Mouse (Mus musculus) hindbrain, embryonic 11.5 days (tissue): ENCODE measurements around the gene Rbm33. TPM values are rescaled to one million over a fixed set of nuclear protein-coding genes. Genes with fewer than 3 reads are reported as not detected.

Experiments
- ATAC-seq: fragments of 200-750 bp; cut with Nextera tagmentation; 2 replicates; pipeline ENCODE4 v1.8.0; 2017; ENCODE audit warnings: mild to moderate bottlenecking, moderate TSS enrichment, moderate library complexity; ENCODE audit not compliant: low FRiP score
- DNase-seq: peaks from one replicate; pipeline ENCODE4 v3.0.0-alpha.2; 2015; ENCODE audit warnings: low spot score
- H3K27ac ChIP-seq: fragments of 300-500 bp; sonication (generic); 2 replicates; pipeline ENCODE4 v1.5.1; 2014; ENCODE audit warnings: mild to moderate bottlenecking, low read depth, low read length
- H3K27me3 ChIP-seq: fragments of 300-500 bp; sonication (generic); 2 replicates; pipeline ENCODE4 v1.6.1; 2014; ENCODE audit warnings: mild to moderate bottlenecking, low read length, moderate library complexity, mixed read lengths; ENCODE audit not compliant: control insufficient read depth, insufficient read depth
- H3K36me3 ChIP-seq: fragments of 300-500 bp; sonication (generic); 2 replicates; pipeline ENCODE4 v1.6.1; 2014; ENCODE audit warnings: mild to moderate bottlenecking, low read length, moderate library complexity, mixed read lengths; ENCODE audit not compliant: control insufficient read depth, insufficient read depth
- H3K4me1 ChIP-seq: fragments of 300-500 bp; sonication (generic); replicated peaks from 2 replicates; pipeline ENCODE4 v1.6.1; 2014; ENCODE audit warnings: low read length, mixed read lengths; ENCODE audit not compliant: control insufficient read depth, insufficient read depth
- H3K4me2 ChIP-seq: fragments of 300-500 bp; sonication (generic); replicated peaks from 2 replicates; pipeline ENCODE4 v1.6.1; 2014; ENCODE audit warnings: mild to moderate bottlenecking, low read depth, low read length
- H3K4me3 ChIP-seq: fragments of 300-500 bp; sonication (generic); 2 replicates; pipeline ENCODE4 v1.5.1; 2014; ENCODE audit warnings: low read depth, low read length
- H3K9ac ChIP-seq: fragments of 300-500 bp; sonication (generic); 2 replicates; pipeline ENCODE4 v1.6.1; 2014; ENCODE audit warnings: low read depth, low read length
- H3K9me3 ChIP-seq: fragments of 300-500 bp; sonication (generic); 2 replicates; pipeline ENCODE4 v1.6.1; 2016; ENCODE audit warnings: low read length; ENCODE audit not compliant: control insufficient read depth
- WGBS: fragments of 180-500 bp; shearing (Covaris S2); extraction: QIAGEN DNeasy Blood & Tissue Kit; methylation state at CpG from one replicate; pipeline ENCODE4 v1.1.7; 2014; 5-methylcytosine and 5-hydroxymethylcytosine counted together
- polyA plus RNA-seq: library from polyadenylated mRNA; unstranded; fragments of >200 nt; fragmentation: Nextera tagmentation; extraction: Ambion mirVana; gene quantifications from 2 replicates; pipeline ENCODE4 v1.2.1, GENCODE M21; 2014

The Rbm33 gene
- polyA plus RNA-seq, 1 experiment from 2014 or later: 32.8 TPM

- peaks cover 84% of the 10 kb centered on the region for H3K27me3 ChIP-seq
- no peaks in the 10 kb centered on the region for H3K36me3 ChIP-seq
- no peak overlapping the region for H3K27ac ChIP-seq
- H3K9me3 ChIP-seq: no peaks in the 10 kb centered on the region
- ATAC-seq (peak; percentile 28; the same call in 1 of the 2 replicates), DNase-seq (peak; percentile 58)
- H3K9ac ChIP-seq: no peak overlapping the region
- WGBS: under 1% methylated on average over 25 of the region's 27 CpGs
- H3K4me2 ChIP-seq: peak overlapping the region; percentile 60
- H3K4me1 ChIP-seq: peaks cover 25% of the 10 kb centered on the region
- peak overlapping the region; percentile 32; the same call in 1 of the 2 replicates for H3K4me3 ChIP-seq
Measured at GRCm38 (mm10) chr5:28458821-28459240, 141.9 kb downstream of the Rbm33 start.

- Histone ChIP-seq H3K27ac (peak overlapping the region; percentile 62), H3K4me1 (peaks cover 28% of the 10 kb centered on the region), H3K27me3 (peaks cover 89% of the 10 kb centered on the region), H3K9me3 (no peaks in the 10 kb centered on the region), H3K4me2 (peak overlapping the region; percentile 29), H3K4me3 (0 out of 2 replicates have a peak overlapping the region, but pooled peaks have one; percentile 32), H3K9ac (peak overlapping the region; percentile 15; the same call in 1 of the 2 replicates), H3K36me3 (no peaks in the 10 kb centered on the region)
- under 1% methylated on average over 41 of the region's 41 CpGs for WGBS
- ATAC-seq (peak; percentile 58), DNase-seq (peak; percentile 79)
Measured at GRCm38 (mm10) chr5:28459456-28460225, 142.7 kb downstream of the Rbm33 start.

GRCm38 (mm10) chr5:28460556-28461350 is 143.8 kb downstream of the Rbm33 start:
- Histone ChIP-seq H3K27ac (peak overlapping the region; percentile 62; the same call in 1 of the 2 replicates), H3K4me1 (peaks cover 28% of the 10 kb centered on the region), H3K9ac (no peak overlapping the region), H3K9me3 (no peaks in the 10 kb centered on the region), H3K36me3 (no peaks in the 10 kb centered on the region), H3K27me3 (peaks cover 96% of the 10 kb centered on the region), H3K4me3 (no peak overlapping the region), H3K4me2 (peak overlapping the region; percentile 29)
- DNase-seq: peak; percentile 46
- 0% methylated on average over 17 of the region's 17 CpGs for WGBS
- no peak for ATAC-seq

DNA sequence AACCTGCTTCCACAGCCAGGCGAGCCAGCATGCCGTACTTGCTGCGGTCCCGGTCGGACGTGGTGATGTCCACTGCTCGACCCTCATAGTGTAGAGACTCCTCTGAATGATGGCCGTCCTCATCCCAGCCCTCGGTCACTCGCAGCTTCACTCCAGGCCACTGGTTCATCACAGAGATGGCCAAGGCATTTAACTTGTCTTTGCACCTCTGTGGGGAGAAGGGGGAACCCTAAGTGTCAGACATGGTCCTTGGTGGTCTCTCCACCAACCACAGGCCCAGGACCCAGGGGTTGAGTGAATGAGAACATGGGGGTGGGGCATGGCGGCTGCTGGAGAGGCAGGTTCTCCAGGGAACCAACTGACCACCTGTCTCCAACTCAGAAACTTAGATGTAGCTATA is 144.5 kb downstream of the Rbm33 start:
- H3K4me1 ChIP-seq: peaks cover 28% of the 10 kb centered on the region
- H3K9ac ChIP-seq: no peak overlapping the region
- no peaks in the 10 kb centered on the region for H3K36me3 ChIP-seq
- WGBS: 5% methylated on average over 11 of the region's 11 CpGs
- H3K27ac ChIP-seq: no peak overlapping the region
- 0 out of 2 replicates have a peak overlapping the region, but pooled peaks have one; percentile 5 for H3K4me2 ChIP-seq
- no peaks in the 10 kb centered on the region for H3K9me3 ChIP-seq
- no peak overlapping the region for H3K4me3 ChIP-seq
- DNase-seq (no peak), ATAC-seq (no peak)
- H3K27me3 ChIP-seq: peaks cover 96% of the 10 kb centered on the region

DNA sequence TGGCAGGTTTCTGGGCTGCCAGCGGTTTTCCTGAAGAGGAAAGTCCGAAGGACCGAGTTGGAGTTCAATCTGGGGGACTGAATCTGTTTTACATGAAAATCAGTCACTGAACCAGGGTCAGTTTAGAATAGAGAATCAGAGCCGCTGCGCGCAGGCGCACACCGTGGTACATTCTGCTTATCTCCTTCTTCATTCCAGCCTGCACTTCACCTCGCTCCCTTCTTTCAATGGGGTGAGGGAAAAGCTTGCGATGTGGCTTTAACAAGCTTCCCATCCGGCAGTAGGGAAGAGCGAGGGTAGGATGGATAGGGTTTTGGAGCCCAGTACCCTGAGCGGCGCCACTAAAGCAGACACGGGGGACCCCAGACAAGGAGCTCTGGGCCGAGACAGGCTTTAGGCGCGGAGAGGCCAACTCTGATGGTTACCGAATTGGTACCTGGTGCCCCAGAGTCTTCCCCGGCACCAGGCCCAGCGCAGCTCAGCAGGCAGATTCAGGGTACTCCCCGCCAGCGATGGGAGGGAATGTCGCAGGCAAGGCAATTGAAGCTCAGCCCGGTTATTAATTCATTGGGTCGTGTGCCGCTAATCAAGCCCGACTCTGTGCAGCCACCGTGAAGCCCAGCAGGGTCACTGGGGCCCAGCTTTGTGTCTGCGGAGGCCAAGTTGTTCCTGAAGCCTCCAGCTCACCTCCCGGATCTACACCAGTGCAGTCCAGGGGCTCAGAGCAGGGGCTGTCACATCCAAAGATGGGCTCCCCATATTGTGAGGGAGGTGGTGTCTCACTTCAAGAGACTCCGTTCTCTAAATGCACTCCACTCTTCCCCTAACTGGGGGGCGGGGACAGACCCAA is 146.0 kb downstream of the Rbm33 start:
- no peaks in the 10 kb centered on the region for H3K36me3 ChIP-seq
- ATAC-seq (no peak), DNase-seq (peak; percentile 60)
- no peak overlapping the region for H3K27ac ChIP-seq
- peaks cover 99% of the 10 kb centered on the region for H3K27me3 ChIP-seq
- H3K4me2 ChIP-seq: peak overlapping the region; percentile 40
- H3K4me3 ChIP-seq: peak overlapping the region; percentile 26
- no peaks in the 10 kb centered on the region for H3K9me3 ChIP-seq
- H3K4me1 ChIP-seq: peaks cover 27% of the 10 kb centered on the region
- WGBS: under 1% methylated on average over 33 of the region's 33 CpGs
- H3K9ac ChIP-seq: no peak overlapping the region

- H3K4me3 ChIP-seq: no peak overlapping the region; the same call in 1 of the 2 replicates
- no peaks in the 10 kb centered on the region for H3K36me3 ChIP-seq
- under 1% methylated on average over 10 of the region's 10 CpGs for WGBS
- H3K4me1 ChIP-seq: peaks cover 21% of the 10 kb centered on the region
- peak overlapping the region; percentile 40; the same call in 1 of the 2 replicates for H3K4me2 ChIP-seq
- DNase-seq: no peak
- no peak for ATAC-seq
- no peak overlapping the region for H3K9ac ChIP-seq
- H3K9me3 ChIP-seq: no peaks in the 10 kb centered on the region
- no peak overlapping the region for H3K27ac ChIP-seq
- peaks cover 98% of the 10 kb centered on the region for H3K27me3 ChIP-seq
Measured at GRCm38 (mm10) chr5:28463656-28464055, 146.7 kb downstream of the Rbm33 start.

DNA sequence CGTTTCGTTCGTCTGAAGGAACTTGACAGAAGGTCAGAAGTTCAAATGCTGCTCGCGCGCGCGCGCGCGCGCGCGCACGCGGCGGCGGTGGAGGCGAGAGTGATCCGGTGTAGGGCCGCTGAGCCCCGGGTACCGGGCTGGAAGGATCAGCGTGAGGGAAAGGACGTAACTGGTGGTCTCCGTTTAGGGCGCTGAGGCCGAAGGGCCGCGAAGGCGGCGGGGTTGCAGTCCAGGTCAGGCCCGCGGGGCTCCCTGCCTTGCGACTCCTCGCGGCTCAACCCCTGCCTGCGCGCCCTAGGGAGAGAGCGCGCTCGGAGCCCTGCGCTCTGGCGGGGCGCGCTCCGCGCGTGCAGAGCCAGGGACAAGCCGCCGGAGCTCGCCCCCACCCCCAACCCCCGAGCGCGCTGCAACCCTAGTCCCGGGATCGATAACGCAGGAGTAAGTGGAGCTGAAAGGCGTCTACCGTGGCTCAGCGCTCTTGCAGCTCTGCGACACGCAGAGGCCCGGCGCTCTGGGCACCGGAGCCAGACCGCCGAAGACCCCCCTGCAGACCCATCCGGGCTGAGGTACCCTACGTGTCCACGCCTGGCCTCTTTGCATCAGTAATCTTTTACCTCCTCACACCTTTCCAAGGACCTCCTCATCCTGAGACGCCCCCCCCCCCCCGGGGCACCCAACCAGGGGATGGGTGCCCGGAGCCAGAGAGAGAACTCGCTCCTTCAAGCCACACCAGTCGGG is 147.6 kb downstream of the Rbm33 start:
- DNase-seq (peak; percentile 70), ATAC-seq (peak; percentile 41)
- Histone ChIP-seq H3K4me3 (peak overlapping the region; percentile 46), H3K27me3 (peaks cover 98% of the 10 kb centered on the region), H3K36me3 (no peaks in the 10 kb centered on the region), H3K4me2 (peak overlapping the region; percentile 88), H3K9ac (peak overlapping the region; percentile 37), H3K4me1 (peaks cover 21% of the 10 kb centered on the region), H3K27ac (no peak overlapping the region), H3K9me3 (no peaks in the 10 kb centered on the region)
- under 1% methylated on average over 73 of the region's 76 CpGs for WGBS

GRCm38 (mm10) chr5:28465099-28465406 is 148.1 kb downstream of the Rbm33 start:
- Histone ChIP-seq H3K4me2 (peak overlapping the region; percentile 88), H3K9me3 (no peaks in the 10 kb centered on the region), H3K27me3 (peaks cover 94% of the 10 kb centered on the region), H3K36me3 (no peaks in the 10 kb centered on the region), H3K4me1 (peaks cover 16% of the 10 kb centered on the region), H3K4me3 (peak overlapping the region; percentile 46), H3K27ac (no peak overlapping the region), H3K9ac (peak overlapping the region; percentile 37)
- WGBS: 0% methylated on average over 21 of the region's 29 CpGs
- ATAC-seq (peak; percentile 23; the same call in 1 of the 2 replicates), DNase-seq (no peak)
